Mouse (Mus musculus): ENCODE results near the gene Siah2.

DNA sequence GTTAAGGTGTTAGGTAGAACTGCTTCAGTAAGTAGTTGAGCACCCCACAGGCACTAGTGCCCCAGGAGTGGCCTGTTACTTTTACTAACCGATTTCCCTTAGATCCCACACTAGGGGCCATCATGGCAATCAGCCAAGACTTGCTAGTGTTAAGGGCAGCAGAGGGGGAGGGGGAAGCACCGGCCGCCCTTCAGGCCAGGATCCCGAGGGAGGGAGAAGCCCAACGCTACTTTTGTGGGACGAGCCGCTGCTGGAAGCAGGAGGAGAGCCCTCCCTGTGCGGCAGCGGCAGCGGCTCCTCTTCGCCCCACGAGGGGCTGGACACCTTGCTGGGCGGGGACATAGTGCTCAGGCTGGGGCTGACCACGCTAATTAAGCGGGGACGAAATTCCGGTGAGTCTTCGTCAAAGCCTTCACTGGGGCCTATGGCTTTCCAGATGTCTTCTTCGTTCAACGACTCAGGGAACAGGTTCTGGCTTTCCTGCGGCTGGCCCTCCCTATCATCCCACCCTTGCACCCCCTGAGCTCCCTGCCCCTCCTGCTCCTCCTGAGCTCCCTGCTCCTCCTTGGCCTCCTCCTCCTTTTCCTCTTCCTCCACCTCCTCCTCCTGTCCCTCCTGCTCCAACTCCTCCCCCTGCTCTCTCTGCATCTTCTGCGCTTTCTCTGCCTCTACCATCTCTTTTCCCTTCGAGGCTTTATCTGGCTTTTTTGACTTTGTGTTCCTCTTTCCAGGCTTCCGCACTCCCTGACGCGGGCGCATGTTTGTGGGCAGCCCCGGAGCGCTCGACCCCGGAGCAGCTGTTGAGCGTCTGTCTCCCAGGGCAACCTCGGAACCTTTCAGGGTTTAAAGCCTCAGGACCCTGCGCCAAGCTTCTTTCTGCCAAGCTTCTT lies 55.5 kb downstream of the Siah2 start, which contains the start of gene Erich6:
- no peak for TF ChIP-seq CTCF (conservative IDR thresholded peaks at IDR 0.05; ENCODE audit: low read length)
- no peak for TF ChIP-seq POU5F1 (IDR thresholded peaks at IDR 0.05; ENCODE audit: borderline replicate concordance, low read length)
